Mouse (Mus musculus): Measurements from ENCODE around the gene Acot4. TPM values are rescaled to one million over a fixed set of nuclear protein-coding genes. Genes with fewer than 3 reads are reported as not detected.
"Not testable (repeated sequence)": the region's sequence is repeated elsewhere in the genome, so short reads cannot be mapped to it uniquely, and the experiment has no call there.

Gene Acot4
- polyA plus RNA-seq, 1 experiment, result 0.23 TPM

GRCm38 (mm10) chr12:84030659-84031332 lies 7.4 kb upstream of the Acot4 start:
- H3K4me1 ChIP-seq (ENCODE audit: control insufficient read depth, insufficient read depth, low read length), result no peaks in the 10 kb centered on the region
- H3K4me3 ChIP-seq (ENCODE audit: insufficient read depth, low read length), result no peak overlapping the region
- TF ChIP-seq POLR2A (IDR thresholded peaks at IDR 0.05; ENCODE audit: low read depth, low read length) (no peak), CTCF (IDR thresholded peaks at IDR 0.05; ENCODE audit: borderline replicate concordance, insufficient read depth, low read length) (peak; percentile 74; the same call in 1 of the 2 replicates)
- no peak overlapping the region for H3K27ac ChIP-seq (ENCODE audit: insufficient read depth, low read length)

- TF ChIP-seq CTCF (IDR thresholded peaks at IDR 0.05; ENCODE audit: borderline replicate concordance, insufficient read depth, low read length) (no peak), POLR2A (IDR thresholded peaks at IDR 0.05; ENCODE audit: low read depth, low read length) (no peak)
- no peak overlapping the region for H3K27ac ChIP-seq (ENCODE audit: insufficient read depth, low read length)
- no peaks in the 10 kb centered on the region for H3K4me1 ChIP-seq (ENCODE audit: control insufficient read depth, insufficient read depth, low read length)
- H3K4me3 ChIP-seq (ENCODE audit: insufficient read depth, low read length), result no peak overlapping the region
Measured at GRCm38 (mm10) chr12:84032854-84033253, 5.3 kb upstream of the Acot4 start.

- not testable (repeated sequence) for H3K27ac ChIP-seq (ENCODE audit: insufficient read depth, low read length); H3K4me3 ChIP-seq (ENCODE audit: insufficient read depth, low read length); H3K4me1 ChIP-seq (ENCODE audit: control insufficient read depth, insufficient read depth, low read length)
Measured at GRCm38 (mm10) chr12:84033302-84033701, 4.9 kb upstream of the Acot4 start.

- no peak overlapping the region for H3K27ac ChIP-seq (ENCODE audit: insufficient read depth, low read length)
- no peak for TF ChIP-seq POLR2A (IDR thresholded peaks at IDR 0.05; ENCODE audit: low read depth, low read length)
- TF ChIP-seq CTCF (IDR thresholded peaks at IDR 0.05; ENCODE audit: borderline replicate concordance, insufficient read depth, low read length), result no peak
- H3K4me3 ChIP-seq (ENCODE audit: insufficient read depth, low read length), result no peak overlapping the region
- no peaks in the 10 kb centered on the region for H3K4me1 ChIP-seq (ENCODE audit: control insufficient read depth, insufficient read depth, low read length)
Measured at GRCm38 (mm10) chr12:84034108-84034507, 4.1 kb upstream of the Acot4 start.

DNA sequence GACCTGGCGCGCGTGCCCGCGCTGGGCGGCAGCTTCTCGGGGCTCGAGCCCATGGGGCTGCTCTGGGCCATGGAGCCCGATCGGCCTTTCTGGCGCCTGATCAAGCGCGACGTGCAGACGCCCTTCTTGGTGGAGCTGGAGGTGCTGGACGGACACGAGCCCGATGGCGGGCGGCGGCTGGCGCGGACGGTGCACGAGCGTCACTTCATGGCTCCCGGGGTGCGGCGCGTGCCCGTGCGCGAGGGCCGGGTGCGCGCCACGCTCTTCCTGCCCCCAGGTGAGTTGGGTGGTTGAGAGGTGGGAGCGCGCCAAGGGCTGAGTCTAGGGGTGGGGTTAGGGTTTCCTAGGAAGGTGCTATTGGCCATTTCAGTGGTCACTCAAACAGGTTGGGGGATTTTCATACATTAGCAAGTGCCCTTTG lies 522 bp downstream of the Acot4 start, which contains the start of gene Gm49366:
Gene Gm49366 (plus strand): TSS at position 245 of the 421 bp plus-strand sequence.
- peak within 1 kb of the TSS; percentile 12 for H3K4me3 ChIP-seq (ENCODE audit: insufficient read depth, low read length)
- not testable (repeated sequence) for H3K27ac ChIP-seq (ENCODE audit: insufficient read depth, low read length); H3K4me1 ChIP-seq (ENCODE audit: control insufficient read depth, insufficient read depth, low read length)

DNA sequence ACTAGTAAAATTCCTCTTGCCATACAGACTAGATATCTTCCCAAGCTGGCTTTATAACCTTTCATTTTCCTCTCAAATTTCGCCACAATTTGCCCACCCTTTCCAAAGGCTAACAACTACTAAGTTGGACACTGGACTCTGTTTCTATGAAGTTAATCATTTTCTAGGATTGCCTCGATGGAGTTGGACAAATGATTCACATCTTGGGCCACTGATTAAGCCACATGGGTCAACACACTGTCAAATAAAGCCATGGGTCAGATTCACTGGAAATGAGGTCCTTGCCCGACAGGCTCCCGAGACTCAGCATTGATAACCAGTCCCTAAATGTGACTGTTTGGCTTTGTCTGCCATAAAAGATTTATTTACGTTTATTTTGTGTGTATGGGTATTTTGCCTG lies 4.1 kb downstream of the Acot4 start:
- Histone ChIP-seq H3K4me1 (ENCODE audit: control insufficient read depth, insufficient read depth, low read length) (no peaks in the 10 kb centered on the region), H3K4me3 (ENCODE audit: insufficient read depth, low read length) (no peak overlapping the region), H3K27ac (ENCODE audit: insufficient read depth, low read length) (no peak overlapping the region)
- no peak for TF ChIP-seq POLR2A (IDR thresholded peaks at IDR 0.05; ENCODE audit: low read depth, low read length)
- no peak for TF ChIP-seq CTCF (IDR thresholded peaks at IDR 0.05; ENCODE audit: borderline replicate concordance, insufficient read depth, low read length)

DNA sequence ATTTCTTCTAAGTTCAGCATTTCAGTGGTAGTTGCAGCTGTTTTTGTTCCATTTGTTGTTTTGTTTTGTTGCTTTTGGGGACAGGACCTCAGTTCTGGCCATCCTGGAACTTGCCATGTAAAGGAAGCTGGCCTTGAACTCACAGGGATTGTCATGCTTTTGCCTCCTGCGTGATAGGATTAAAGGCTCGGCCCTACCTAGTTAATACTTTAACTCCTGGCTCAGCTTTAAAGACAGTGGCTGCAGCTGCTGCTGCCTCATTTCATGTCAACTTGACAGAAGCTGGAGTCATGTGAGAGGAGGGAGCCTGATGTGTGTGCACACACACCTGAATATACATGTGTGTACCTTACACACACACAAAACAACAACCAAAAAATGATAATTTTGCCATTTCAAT lies 5.9 kb downstream of the Acot4 start:
- no peak overlapping the region for H3K4me3 ChIP-seq (ENCODE audit: insufficient read depth, low read length)
- H3K27ac ChIP-seq (ENCODE audit: insufficient read depth, low read length), result no peak overlapping the region
- H3K4me1 ChIP-seq (ENCODE audit: control insufficient read depth, insufficient read depth, low read length), result no peaks in the 10 kb centered on the region
- TF ChIP-seq CTCF (IDR thresholded peaks at IDR 0.05; ENCODE audit: borderline replicate concordance, insufficient read depth, low read length) (no peak), POLR2A (IDR thresholded peaks at IDR 0.05; ENCODE audit: low read depth, low read length) (no peak)

GRCm38 (mm10) chr12:84046906-84047305 lies 8.7 kb downstream of the Acot4 start:
- peak overlapping the region; percentile 80 for H3K27ac ChIP-seq (ENCODE audit: insufficient read depth, low read length)
- no peak overlapping the region for H3K4me3 ChIP-seq (ENCODE audit: insufficient read depth, low read length)
- H3K4me1 ChIP-seq (ENCODE audit: control insufficient read depth, insufficient read depth, low read length), result no peaks in the 10 kb centered on the region
- TF ChIP-seq CTCF (IDR thresholded peaks at IDR 0.05; ENCODE audit: borderline replicate concordance, insufficient read depth, low read length) (no peak), POLR2A (IDR thresholded peaks at IDR 0.05; ENCODE audit: low read depth, low read length) (no peak)

DNA sequence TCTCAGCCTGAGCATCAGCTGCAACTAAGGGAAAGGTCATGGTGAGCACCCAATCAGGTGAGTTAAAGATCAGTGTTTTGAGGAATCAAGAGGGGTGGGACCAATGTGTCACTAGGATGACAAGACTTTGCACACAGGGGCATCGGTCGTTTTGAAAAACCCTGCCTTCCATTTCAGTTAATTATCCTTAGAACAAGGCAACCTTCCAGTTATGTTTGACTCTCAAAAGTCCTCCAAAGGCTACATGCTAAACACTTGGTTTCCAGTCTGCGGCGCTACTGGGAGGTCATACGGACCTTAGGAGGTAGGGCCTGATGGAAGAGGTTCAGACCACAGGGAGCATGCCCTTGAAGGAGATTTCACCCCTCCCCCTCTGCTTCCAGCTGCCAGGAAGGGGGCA lies 12.6 kb downstream of the Acot4 start:
- H3K27ac ChIP-seq (ENCODE audit: insufficient read depth, low read length); H3K4me1 ChIP-seq (ENCODE audit: control insufficient read depth, insufficient read depth, low read length): not testable (repeated sequence)

GRCm38 (mm10) chr12:84051937-84052474 lies 13.8 kb downstream of the Acot4 start, which contains the start of gene Acot3:
Gene Acot3 (plus strand): TSS chr12:84052144.
- TF ChIP-seq CTCF (IDR thresholded peaks at IDR 0.05; ENCODE audit: borderline replicate concordance, insufficient read depth, low read length) (no peak), POLR2A (IDR thresholded peaks at IDR 0.05; ENCODE audit: low read depth, low read length) (no peak)
- H3K4me3 ChIP-seq (ENCODE audit: insufficient read depth, low read length), result no peak within 1 kb of the TSS
- no peaks in the 10 kb centered on the region for H3K4me1 ChIP-seq (ENCODE audit: control insufficient read depth, insufficient read depth, low read length)
- no peak within 1 kb of the TSS for H3K27ac ChIP-seq (ENCODE audit: insufficient read depth, low read length)

More for the DNA sequence above, 12.6 kb downstream of the Acot4 start:
- not testable (repeated sequence) for H3K4me3 ChIP-seq (ENCODE audit: insufficient read depth, low read length)

DNA sequence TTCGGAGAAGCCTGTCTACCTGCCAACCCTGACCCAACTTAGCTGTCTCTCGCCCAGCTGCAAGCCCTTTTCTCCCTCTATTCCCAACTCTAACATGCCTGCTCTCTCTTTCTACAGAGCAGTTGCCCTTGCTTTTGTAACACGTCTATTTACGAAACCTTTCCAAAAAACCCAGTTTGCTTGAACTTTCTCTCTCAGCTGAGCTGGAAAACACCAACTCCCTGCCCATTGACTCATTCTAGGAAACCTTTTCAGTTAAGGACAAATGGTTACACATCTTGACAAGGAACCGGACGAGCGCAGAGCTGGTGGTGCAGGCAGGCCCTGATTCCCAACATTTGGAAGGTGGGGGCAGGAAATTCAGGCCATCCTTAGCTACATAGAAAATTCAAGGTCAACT lies 14.4 kb downstream of the Acot4 start:
- Histone ChIP-seq H3K27ac (ENCODE audit: insufficient read depth, low read length) (no peak overlapping the region), H3K4me1 (ENCODE audit: control insufficient read depth, insufficient read depth, low read length) (no peaks in the 10 kb centered on the region), H3K4me3 (ENCODE audit: insufficient read depth, low read length) (no peak overlapping the region)
- no peak for TF ChIP-seq CTCF (IDR thresholded peaks at IDR 0.05; ENCODE audit: borderline replicate concordance, insufficient read depth, low read length)
- no peak for TF ChIP-seq POLR2A (IDR thresholded peaks at IDR 0.05; ENCODE audit: low read depth, low read length)

Measured in embryonic fibroblast, embryonic 13.5 days (primary cell).